Mouse (Mus musculus): ENCODE results near the gene Fabp3.

Gene Fabp3

GRCm38 (mm10) chr4:130335867-130336266, 27.5 kb downstream of the Fabp3 start:
- no peak for DNase-seq

GRCm38 (mm10) chr4:130341691-130342090, 33.3 kb downstream of the Fabp3 start:
- peak; percentile 26 to 32 for DNase-seq

GRCm38 (mm10) chr4:130349666-130350065, 41.3 kb downstream of the Fabp3 start:
- DNase-seq = no peak

- no peak for DNase-seq
These were observed 42.5 kb downstream of the Fabp3 start for GRCm38 (mm10) chr4:130350690-130351422.

GRCm38 (mm10) chr4:130352588-130352987, 44.2 kb downstream of the Fabp3 start:
- DNase-seq = no peak

- DNase-seq = no peak
These were observed 49.6 kb downstream of the Fabp3 start for GRCm38 (mm10) chr4:130357946-130358345.

- peak; percentile 97 to 98 for DNase-seq
These were observed 51.3 kb downstream of the Fabp3 start, which contains the start of the genes Zcchc17 and Snrnp40 for GRCm38 (mm10) chr4:130359486-130360237. Zcchc17 (minus strand) TSS chr4:130359943. Snrnp40 (plus strand) TSS chr4:130360132.

GRCm38 (mm10) chr4:130360238-130360590, 51.8 kb downstream of the Fabp3 start:
- DNase-seq = no peak

Measured in thymus, postnatal 36 days (tissue).